In genomic region chr7:129854942-129855341, GRCm38 (mm10) we compare ENCODE assay signal across 26 mouse cellular contexts.
"Had no signal": no experiment of that assay in that cellular context is flagged by ENCODE, and none has a peak within 500 bp of the region (broad histone marks: within the 10 kb centered on the region; RNA-seq: fewer than 3 reads in every experiment).

No protein-coding gene starts in this region.

- H3K9me3 ChIP-seq: hindbrain, embryonic 10.5 days; hindbrain, embryonic 12.5 days; intestine, embryonic 15.5 days; limb, embryonic 10.5 days; limb, embryonic 12.5 days; liver, embryonic 13.5 days; liver, embryonic 15.5 days had no signal

- H3K27ac ChIP-seq: heart, adult 2 months; hindbrain, embryonic 10.5 days; hindbrain, embryonic 12.5 days; hindbrain, embryonic 14.5 days; intestine, embryonic 15.5 days; kidney, postnatal 0 days; layer of hippocampus, adult 2 months; left cerebral cortex, adult 2 months; limb, embryonic 10.5 days; limb, embryonic 12.5 days; liver, embryonic 13.5 days; liver, embryonic 15.5 days had no signal

- DNase-seq: gastrocnemius, postnatal 14 days; gastrocnemius, postnatal 36 days; heart, adult 11 months; heart, adult 2 months; heart, postnatal 10 days; heart, postnatal 4 days; kidney, adult 11 months; kidney, adult 2 months; kidney, postnatal 14 days; kidney, postnatal 36 days; liver; liver, embryonic 13.5 days had no signal

- H3K36me3 ChIP-seq: hindbrain, embryonic 10.5 days; hindbrain, embryonic 12.5 days; intestine, embryonic 15.5 days; limb, embryonic 10.5 days; limb, embryonic 12.5 days; liver, embryonic 13.5 days; liver, embryonic 15.5 days had no signal

- H3K27me3 ChIP-seq: hindbrain, embryonic 12.5 days; intestine, embryonic 15.5 days; limb, embryonic 12.5 days; liver, embryonic 13.5 days; liver, embryonic 15.5 days had no signal

- ATAC-seq: hindbrain, embryonic 16.5 days; inflammation-experienced regulatory T-cells, adult 6 months; intestine, embryonic 15.5 days had no signal

- H3K4me2 ChIP-seq: heart, embryonic 11.5 days; hindbrain, embryonic 12.5 days; hindbrain, embryonic 14.5 days; intestine, embryonic 15.5 days; limb, embryonic 12.5 days; liver, embryonic 11.5 days; liver, embryonic 13.5 days; liver, embryonic 15.5 days had no signal

- H3K4me1 ChIP-seq: intestine, embryonic 15.5 days; liver, embryonic 13.5 days; liver, embryonic 15.5 days had no signal

- H3K4me3 ChIP-seq: heart, adult 2 months; hindbrain, embryonic 10.5 days; hindbrain, embryonic 12.5 days; intestine, embryonic 15.5 days; layer of hippocampus, adult 2 months; left cerebral cortex, adult 2 months; limb, embryonic 10.5 days; limb, embryonic 12.5 days; liver, embryonic 13.5 days; liver, embryonic 15.5 days had no signal

- H3K9ac ChIP-seq: hindbrain, embryonic 12.5 days; hindbrain, embryonic 14.5 days; intestine, embryonic 15.5 days; limb, embryonic 12.5 days; liver, embryonic 13.5 days; liver, embryonic 15.5 days had no signal
